Mouse (Mus musculus): ENCODE measurements around the gene Wee1. TPM values are rescaled to one million over a fixed set of nuclear protein-coding genes. Genes with fewer than 3 reads are reported as not detected.

Wee1 gene
- polyA plus RNA-seq, 1 experiment from 2014 or later, result 10.2 TPM

Other genes starting within 250 kb of the Wee1 start
- 6.7 TPM in 2 replicates for gene Dennd5a, start 161.6 kb upstream of the Wee1 start, polyA plus RNA-seq (2015; fragmentation: Nextera tagmentation; extraction: Ambion mirVana)
- gene Tmem41b, start 135.1 kb upstream of the Wee1 start, polyA plus RNA-seq (2015; fragmentation: Nextera tagmentation; extraction: Ambion mirVana), result 35.4 and 45.7 TPM in 2 replicates
- gene Ipo7, start 103.8 kb upstream of the Wee1 start, polyA plus RNA-seq (2015; fragmentation: Nextera tagmentation; extraction: Ambion mirVana), result 25.0 and 33.9 TPM in 2 replicates
- gene Zfp143, start 60.8 kb upstream of the Wee1 start, polyA plus RNA-seq (2015; fragmentation: Nextera tagmentation; extraction: Ambion mirVana), result 10.3 and 11.1 TPM in 2 replicates
- gene Swap70, start 99.7 kb downstream of the Wee1 start, polyA plus RNA-seq (2015; fragmentation: Nextera tagmentation; extraction: Ambion mirVana), result 10.2 and 12.9 TPM in 2 replicates

Measured in liver, embryonic 13.5 days (tissue).